Mouse (Mus musculus): ENCODE results near the gene Vwf.

Gene Vwf

GRCm38 (mm10) chr6:125541296-125541695, 5.3 kb upstream of the Vwf start:
- DNase-seq (ENCODE audit: low spot score in 2 of 2), result no peak

- no peak for DNase-seq (ENCODE audit: low spot score in 2 of 2)
Measured at GRCm38 (mm10) chr6:125548406-125548805, 1.8 kb downstream of the Vwf start.

- no peak for DNase-seq (ENCODE audit: low spot score in 2 of 2)
Measured at GRCm38 (mm10) chr6:125550172-125550571, 3.6 kb downstream of the Vwf start.

GRCm38 (mm10) chr6:125552760-125553159, 6.2 kb downstream of the Vwf start:
- no peak for DNase-seq (ENCODE audit: low spot score in 2 of 2)

GRCm38 (mm10) chr6:125553551-125553950, 7.0 kb downstream of the Vwf start:
- no peak for DNase-seq (ENCODE audit: low spot score in 2 of 2)

- no peak for DNase-seq (ENCODE audit: low spot score in 2 of 2)
Measured at GRCm38 (mm10) chr6:125558831-125559230, 12.3 kb downstream of the Vwf start.

GRCm38 (mm10) chr6:125561031-125561430, 14.5 kb downstream of the Vwf start:
- no peak for DNase-seq (ENCODE audit: low spot score in 2 of 2)

- peak in 1 of 2 experiments; percentile 11 for DNase-seq (ENCODE audit: low spot score in 2 of 2)
Measured at GRCm38 (mm10) chr6:125561521-125561920, 14.9 kb downstream of the Vwf start.

- DNase-seq (ENCODE audit: low spot score in 2 of 2), result no peak
Measured at GRCm38 (mm10) chr6:125564812-125565281, 18.3 kb downstream of the Vwf start.

- DNase-seq (ENCODE audit: low spot score in 2 of 2), result no peak
Measured at GRCm38 (mm10) chr6:125565326-125565725, 18.8 kb downstream of the Vwf start.

- no peak for DNase-seq (ENCODE audit: low spot score in 2 of 2)
Measured at GRCm38 (mm10) chr6:125566656-125567055, 20.1 kb downstream of the Vwf start.

GRCm38 (mm10) chr6:125568381-125568780, 21.8 kb downstream of the Vwf start:
- no peak for DNase-seq (ENCODE audit: low spot score in 2 of 2)

GRCm38 (mm10) chr6:125572291-125573188, 26.0 kb downstream of the Vwf start:
- peak; percentile 50 to 69 for DNase-seq (ENCODE audit: low spot score in 2 of 2)

GRCm38 (mm10) chr6:125573189-125573928, 26.8 kb downstream of the Vwf start:
- peak; percentile 30 to 34 for DNase-seq (ENCODE audit: low spot score in 2 of 2)

GRCm38 (mm10) chr6:125575080-125575479, 28.5 kb downstream of the Vwf start:
- DNase-seq (ENCODE audit: low spot score in 2 of 2), result no peak

GRCm38 (mm10) chr6:125577301-125577700, 30.7 kb downstream of the Vwf start:
- DNase-seq (ENCODE audit: low spot score in 2 of 2), result no peak

GRCm38 (mm10) chr6:125577882-125578646, 31.5 kb downstream of the Vwf start:
- DNase-seq (ENCODE audit: low spot score in 2 of 2), result no peak

- DNase-seq (ENCODE audit: low spot score in 2 of 2), result no peak
Measured at GRCm38 (mm10) chr6:125578647-125579011, 32.1 kb downstream of the Vwf start.

GRCm38 (mm10) chr6:125579864-125580263, 33.3 kb downstream of the Vwf start:
- DNase-seq (ENCODE audit: low spot score in 2 of 2), result no peak

GRCm38 (mm10) chr6:125583666-125584065, 37.1 kb downstream of the Vwf start:
- no peak for DNase-seq (ENCODE audit: low spot score in 2 of 2)

- no peak for DNase-seq (ENCODE audit: low spot score in 2 of 2)
Measured at GRCm38 (mm10) chr6:125584266-125584665, 37.7 kb downstream of the Vwf start.

- DNase-seq (ENCODE audit: low spot score in 2 of 2), result no peak
Measured at GRCm38 (mm10) chr6:125585579-125585978, 39.0 kb downstream of the Vwf start.
